Mouse (Mus musculus): Measurements from ENCODE around the gene Lrrc4b. TPM values are rescaled to one million over a fixed set of nuclear protein-coding genes. Genes with fewer than 3 reads are reported as not detected.

Lrrc4b gene
- 0.06 and 0.17 TPM in 2 replicates for polyA plus RNA-seq (2015; fragmentation: Nextera tagmentation; extraction: Ambion mirVana)

GRCm38 (mm10) chr7:44428968-44429521, at the start of gene Lrrc4b:
Gene Lrrc4b (plus strand): TSS chr7:44429018.

GRCm38 (mm10) chr7:44383980-44384715, 44.7 kb upstream of the Lrrc4b start, which contains the start of gene Syt3:
Gene Syt3 (plus strand): TSS chr7:44384102.

GRCm38 (mm10) chr7:44385720-44386119, 43.1 kb upstream of the Lrrc4b start, which contains the start of gene 1700008O03Rik:
Gene 1700008O03Rik (minus strand): TSS chr7:44385820.

GRCm38 (mm10) chr7:44465111-44465510, 36.3 kb downstream of the Lrrc4b start, which contains the start of gene Aspdh:
Gene Aspdh (plus strand): TSS chr7:44465391.

DNA sequence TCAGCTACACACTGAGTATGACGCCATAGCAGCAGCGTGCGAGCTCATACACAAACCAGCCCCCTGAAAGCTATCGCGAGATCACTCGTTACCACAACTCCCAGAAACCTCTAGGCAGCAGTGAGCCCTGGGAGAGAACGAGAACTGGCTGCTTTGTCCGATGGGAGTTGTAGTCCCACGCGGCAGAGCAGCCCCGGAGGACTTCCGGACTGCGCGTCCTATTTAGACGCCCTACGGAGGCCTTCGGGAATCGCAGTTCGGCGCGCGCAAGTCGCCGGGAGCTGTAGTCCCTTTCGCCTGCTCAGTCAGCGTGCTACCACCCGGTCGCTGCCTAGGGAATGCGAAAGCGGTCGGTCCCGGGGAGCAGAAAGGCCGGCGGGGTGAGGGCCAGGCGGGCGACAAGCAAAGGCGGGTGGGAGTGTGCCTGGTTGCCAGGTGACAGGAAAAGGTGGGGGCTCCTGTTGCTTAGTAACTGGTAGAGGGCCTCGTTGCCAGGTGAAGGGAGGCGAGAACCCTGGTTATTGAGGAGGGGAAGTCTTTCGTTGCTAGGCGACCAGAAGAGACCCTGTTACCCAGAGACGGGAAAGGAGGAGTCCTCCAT, 39.1 kb downstream of the Lrrc4b start, which contains the start of gene Josd2:
Josd2 (plus strand) TSS at position 170 of the 601 bp plus-strand sequence.

GRCm38 (mm10) chr7:44495992-44496770, 67.4 kb downstream of the Lrrc4b start, which contains the start of the genes Emc10 and Fam71e1:
Gene Emc10 (minus strand): TSS chr7:44496529.
Gene Fam71e1 (plus strand): TSS chr7:44496581.

Other genes starting within 250 kb of the Lrrc4b start
- not detected in 2 replicates for gene Klk1b24, start 240.8 kb upstream of the Lrrc4b start, polyA plus RNA-seq (2015; fragmentation: Nextera tagmentation; extraction: Ambion mirVana)
- gene Klk1b3, start 230.8 kb upstream of the Lrrc4b start, polyA plus RNA-seq (2015; fragmentation: Nextera tagmentation; extraction: Ambion mirVana): not detected in 2 replicates
- not detected in 2 replicates for gene Klk1b4, start 221.6 kb upstream of the Lrrc4b start, polyA plus RNA-seq (2015; fragmentation: Nextera tagmentation; extraction: Ambion mirVana)
- not detected in 2 replicates for gene Klk1b5, start 213.1 kb upstream of the Lrrc4b start, polyA plus RNA-seq (2015; fragmentation: Nextera tagmentation; extraction: Ambion mirVana)
- 3.1 and 6.4 TPM in 2 replicates for gene Klk1, start 203.7 kb upstream of the Lrrc4b start, polyA plus RNA-seq (2015; fragmentation: Nextera tagmentation; extraction: Ambion mirVana)
- gene Gm36864, start 192.8 kb upstream of the Lrrc4b start, polyA plus RNA-seq (2015; fragmentation: Nextera tagmentation; extraction: Ambion mirVana): not detected in 2 replicates
- gene 1700028J19Rik, start 182.3 kb upstream of the Lrrc4b start, polyA plus RNA-seq (2015; fragmentation: Nextera tagmentation; extraction: Ambion mirVana): 0.97 and 1.3 TPM in 2 replicates
- gene 2410002F23Rik, start 182.3 kb upstream of the Lrrc4b start, polyA plus RNA-seq (2015; fragmentation: Nextera tagmentation; extraction: Ambion mirVana): 47.8 and 54.6 TPM in 2 replicates
- gene Acp4, start 171.6 kb upstream of the Lrrc4b start, polyA plus RNA-seq (2015; fragmentation: Nextera tagmentation; extraction: Ambion mirVana): not detected in 2 replicates
- gene Gm15517, start 167.6 kb upstream of the Lrrc4b start, polyA plus RNA-seq (2015; fragmentation: Nextera tagmentation; extraction: Ambion mirVana): not detected in 2 replicates
- 2.0 and 3.4 TPM in 2 replicates for gene Clec11a, start 122.1 kb upstream of the Lrrc4b start, polyA plus RNA-seq (2015; fragmentation: Nextera tagmentation; extraction: Ambion mirVana)
- 0.16 and 0.18 TPM in 2 replicates for gene Shank1, start 118.8 kb upstream of the Lrrc4b start, polyA plus RNA-seq (2015; fragmentation: Nextera tagmentation; extraction: Ambion mirVana)
- 0.12 and 0.17 TPM in 2 replicates for gene Syt3, start 44.9 kb upstream of the Lrrc4b start, polyA plus RNA-seq (2015; fragmentation: Nextera tagmentation; extraction: Ambion mirVana)
- 0.18 and 0.63 TPM in 2 replicates for gene 1700008O03Rik, start 43.2 kb upstream of the Lrrc4b start, polyA plus RNA-seq (2015; fragmentation: Nextera tagmentation; extraction: Ambion mirVana)
- gene Aspdh, start 36.4 kb downstream of the Lrrc4b start, polyA plus RNA-seq (2015; fragmentation: Nextera tagmentation; extraction: Ambion mirVana): not detected in 2 replicates
- gene Josd2, start 39.0 kb downstream of the Lrrc4b start, polyA plus RNA-seq (2015; fragmentation: Nextera tagmentation; extraction: Ambion mirVana): 113 and 125 TPM in 2 replicates
- 49.2 and 53.7 TPM in 2 replicates for gene Emc10, start 67.5 kb downstream of the Lrrc4b start, polyA plus RNA-seq (2015; fragmentation: Nextera tagmentation; extraction: Ambion mirVana)
- gene Fam71e1, start 67.6 kb downstream of the Lrrc4b start, polyA plus RNA-seq (2015; fragmentation: Nextera tagmentation; extraction: Ambion mirVana): 4.0 and 5.3 TPM in 2 replicates
- 0.23 and 0.52 TPM in 2 replicates for gene Mybpc2, start 95.6 kb downstream of the Lrrc4b start, polyA plus RNA-seq (2015; fragmentation: Nextera tagmentation; extraction: Ambion mirVana)
- 7.5 and 13.2 TPM in 2 replicates for gene Spib, start 103.1 kb downstream of the Lrrc4b start, polyA plus RNA-seq (2015; fragmentation: Nextera tagmentation; extraction: Ambion mirVana)
- gene Pold1, start 119.8 kb downstream of the Lrrc4b start, polyA plus RNA-seq (2015; fragmentation: Nextera tagmentation; extraction: Ambion mirVana): 64.6 and 69.1 TPM in 2 replicates
- gene Nr1h2, start 124.9 kb downstream of the Lrrc4b start, polyA plus RNA-seq (2015; fragmentation: Nextera tagmentation; extraction: Ambion mirVana): 49.4 and 52.7 TPM in 2 replicates
- 28.7 and 38.9 TPM in 2 replicates for gene Napsa, start 143.4 kb downstream of the Lrrc4b start, polyA plus RNA-seq (2015; fragmentation: Nextera tagmentation; extraction: Ambion mirVana)
- gene Kcnc3, start 161.6 kb downstream of the Lrrc4b start, polyA plus RNA-seq (2015; fragmentation: Nextera tagmentation; extraction: Ambion mirVana): 0.05 and 0.07 TPM in 2 replicates
- gene Myh14, start 241.8 kb downstream of the Lrrc4b start, polyA plus RNA-seq (2015; fragmentation: Nextera tagmentation; extraction: Ambion mirVana): not detected in 2 replicates

All from spleen, postnatal 0 days (tissue).